Mouse (Mus musculus): ENCODE data around the gene Rab43.

The Rab43 gene

GRCm38 (mm10) chr6:87809144-87809543 lies 2.8 kb downstream of the Rab43 start:
- DNase-seq (ENCODE audit: low spot score) = no peak

- DNase-seq (ENCODE audit: low spot score) = no peak
Observed at GRCm38 (mm10) chr6:87808521-87808920, 3.4 kb downstream of the Rab43 start.

- no peak for DNase-seq (ENCODE audit: low spot score)
Observed at GRCm38 (mm10) chr6:87807735-87808440, 4.1 kb downstream of the Rab43 start.

GRCm38 (mm10) chr6:87806857-87807256 lies 5.1 kb downstream of the Rab43 start:
- no peak for DNase-seq (ENCODE audit: low spot score)

GRCm38 (mm10) chr6:87806028-87806427 lies 5.9 kb downstream of the Rab43 start:
- DNase-seq (ENCODE audit: low spot score) = no peak

- no peak for DNase-seq (ENCODE audit: low spot score)
Observed at GRCm38 (mm10) chr6:87805448-87805847, 6.5 kb downstream of the Rab43 start.

- DNase-seq (ENCODE audit: low spot score) = no peak
Observed at GRCm38 (mm10) chr6:87804886-87805285, 7.1 kb downstream of the Rab43 start.

GRCm38 (mm10) chr6:87804036-87804435 lies 7.9 kb downstream of the Rab43 start:
- no peak for DNase-seq (ENCODE audit: low spot score)

GRCm38 (mm10) chr6:87802462-87802861 lies 9.5 kb downstream of the Rab43 start:
- no peak for DNase-seq (ENCODE audit: low spot score)

GRCm38 (mm10) chr6:87799576-87799975 lies 12.4 kb downstream of the Rab43 start:
- DNase-seq (ENCODE audit: low spot score) = no peak

- no peak for DNase-seq (ENCODE audit: low spot score)
Observed at GRCm38 (mm10) chr6:87797321-87797720, 14.6 kb downstream of the Rab43 start.

- DNase-seq (ENCODE audit: low spot score) = no peak
Observed at GRCm38 (mm10) chr6:87796251-87796880, 15.6 kb downstream of the Rab43 start.

GRCm38 (mm10) chr6:87795385-87796150 lies 16.4 kb downstream of the Rab43 start:
- DNase-seq (ENCODE audit: low spot score) = no peak

- DNase-seq (ENCODE audit: low spot score) = no peak
Observed at GRCm38 (mm10) chr6:87793821-87794510, 18.0 kb downstream of the Rab43 start.

GRCm38 (mm10) chr6:87791826-87792225 lies 20.1 kb downstream of the Rab43 start:
- peak; percentile 50 for DNase-seq (ENCODE audit: low spot score)

GRCm38 (mm10) chr6:87790779-87791480 lies 21.0 kb downstream of the Rab43 start:
- no peak for DNase-seq (ENCODE audit: low spot score)

- no peak for DNase-seq (ENCODE audit: low spot score)
Observed at GRCm38 (mm10) chr6:87789791-87790190, 22.2 kb downstream of the Rab43 start.

GRCm38 (mm10) chr6:87788896-87789587 lies 22.9 kb downstream of the Rab43 start:
- DNase-seq (ENCODE audit: low spot score) = peak; percentile 68

- no peak for DNase-seq (ENCODE audit: low spot score)
Observed at GRCm38 (mm10) chr6:87788266-87788895, 23.6 kb downstream of the Rab43 start.

GRCm38 (mm10) chr6:87787108-87787890 lies 24.7 kb downstream of the Rab43 start:
- DNase-seq (ENCODE audit: low spot score) = no peak
